Mouse (Mus musculus): ENCODE data around the gene Rin3. TPM values are rescaled to one million over a fixed set of nuclear protein-coding genes. Genes with fewer than 3 reads are reported as not detected.
A peak's percentile ranks its signal among the peaks of the same experiment; 100 is the strongest.

Rin3 gene
- polyA plus RNA-seq, 1 experiment from 2014 or later: 10.5 TPM

- Histone ChIP-seq H3K27ac (ENCODE audit: low read depth, low read length) (no peak overlapping the region), H3K4me1 (replicated peaks; ENCODE audit: control insufficient read depth, insufficient read depth, low read length) (peaks cover 6% of the 10 kb centered on the region), H3K9ac (ENCODE audit: low read depth, low read length) (0 out of 2 replicates have a peak overlapping the region, but pooled peaks have one; percentile 82), H3K27me3 (replicated peaks; ENCODE audit: control insufficient read depth, insufficient read depth, low read length) (no peaks in the 10 kb centered on the region), H3K4me2 (replicated peaks; ENCODE audit: low read depth) (peak overlapping the region; percentile 98), H3K9me3 (ENCODE audit: control insufficient read depth) (no peaks in the 10 kb centered on the region), H3K36me3 (ENCODE audit: control insufficient read depth, insufficient read depth) (no peaks in the 10 kb centered on the region), H3K4me3 (ENCODE audit: low read depth, low read length) (peak overlapping the region; percentile 67)
- no peak for ATAC-seq
- TF ChIP-seq CTCF (IDR thresholded peaks at IDR 0.05; ENCODE audit: low read depth): no peak
- 31% methylated on average over 9 of the region's 9 CpGs for WGBS
Measured at GRCm38 (mm10) chr12:102284267-102284610, 1.4 kb downstream of the Rin3 start.

GRCm38 (mm10) chr12:102284618-102285159, 1.8 kb downstream of the Rin3 start:
- TF ChIP-seq CTCF (IDR thresholded peaks at IDR 0.05; ENCODE audit: low read depth): no peak
- peak overlapping the region; percentile 98 for H3K4me2 ChIP-seq (replicated peaks; ENCODE audit: low read depth)
- H3K4me1 ChIP-seq (replicated peaks; ENCODE audit: control insufficient read depth, insufficient read depth, low read length): peaks cover 6% of the 10 kb centered on the region
- H3K4me3 ChIP-seq (ENCODE audit: low read depth, low read length): peak overlapping the region; percentile 67; the same call in 1 of the 2 replicates
- 38% methylated on average over 3 of the region's 3 CpGs for WGBS
- no peaks in the 10 kb centered on the region for H3K27me3 ChIP-seq (replicated peaks; ENCODE audit: control insufficient read depth, insufficient read depth, low read length)
- H3K27ac ChIP-seq (ENCODE audit: low read depth, low read length): no peak overlapping the region
- no peaks in the 10 kb centered on the region for H3K36me3 ChIP-seq (ENCODE audit: control insufficient read depth, insufficient read depth)
- no peak for ATAC-seq
- H3K9ac ChIP-seq (ENCODE audit: low read depth, low read length): 0 out of 2 replicates have a peak overlapping the region, but pooled peaks have one; percentile 82
- no peaks in the 10 kb centered on the region for H3K9me3 ChIP-seq (ENCODE audit: control insufficient read depth)

GRCm38 (mm10) chr12:102285318-102285717, 2.5 kb downstream of the Rin3 start:
- Histone ChIP-seq H3K27me3 (replicated peaks; ENCODE audit: control insufficient read depth, insufficient read depth, low read length) (no peaks in the 10 kb centered on the region), H3K27ac (ENCODE audit: low read depth, low read length) (no peak overlapping the region), H3K4me3 (ENCODE audit: low read depth, low read length) (no peak overlapping the region), H3K4me1 (replicated peaks; ENCODE audit: control insufficient read depth, insufficient read depth, low read length) (peaks cover 6% of the 10 kb centered on the region), H3K4me2 (replicated peaks; ENCODE audit: low read depth) (peak overlapping the region; percentile 98), H3K9me3 (ENCODE audit: control insufficient read depth) (no peaks in the 10 kb centered on the region), H3K36me3 (ENCODE audit: control insufficient read depth, insufficient read depth) (no peaks in the 10 kb centered on the region), H3K9ac (ENCODE audit: low read depth, low read length) (no peak overlapping the region)
- no peak for ATAC-seq
- WGBS: 78% methylated on average over 6 of the region's 6 CpGs
- TF ChIP-seq CTCF (IDR thresholded peaks at IDR 0.05; ENCODE audit: low read depth): no peak

- peaks cover 6% of the 10 kb centered on the region for H3K4me1 ChIP-seq (replicated peaks; ENCODE audit: control insufficient read depth, insufficient read depth, low read length)
- no peak for TF ChIP-seq CTCF (IDR thresholded peaks at IDR 0.05; ENCODE audit: low read depth)
- H3K36me3 ChIP-seq (ENCODE audit: control insufficient read depth, insufficient read depth): no peaks in the 10 kb centered on the region
- H3K4me3 ChIP-seq (ENCODE audit: low read depth, low read length): no peak overlapping the region
- no peak overlapping the region for H3K4me2 ChIP-seq (replicated peaks; ENCODE audit: low read depth)
- no peaks in the 10 kb centered on the region for H3K9me3 ChIP-seq (ENCODE audit: control insufficient read depth)
- H3K27me3 ChIP-seq (replicated peaks; ENCODE audit: control insufficient read depth, insufficient read depth, low read length): no peaks in the 10 kb centered on the region
- WGBS: 72% methylated on average over 5 of the region's 5 CpGs
- H3K9ac ChIP-seq (ENCODE audit: low read depth, low read length): no peak overlapping the region
- H3K27ac ChIP-seq (ENCODE audit: low read depth, low read length): no peak overlapping the region
- no peak for ATAC-seq
Measured at GRCm38 (mm10) chr12:102285779-102286178, 2.9 kb downstream of the Rin3 start.

GRCm38 (mm10) chr12:102286681-102287414, 4.0 kb downstream of the Rin3 start:
- no peaks in the 10 kb centered on the region for H3K9me3 ChIP-seq (ENCODE audit: control insufficient read depth)
- H3K4me2 ChIP-seq (replicated peaks; ENCODE audit: low read depth): no peak overlapping the region
- peaks cover 6% of the 10 kb centered on the region for H3K4me1 ChIP-seq (replicated peaks; ENCODE audit: control insufficient read depth, insufficient read depth, low read length)
- TF ChIP-seq CTCF (IDR thresholded peaks at IDR 0.05; ENCODE audit: low read depth): no peak
- WGBS: 52% methylated on average over 10 of the region's 10 CpGs
- no peak overlapping the region for H3K27ac ChIP-seq (ENCODE audit: low read depth, low read length)
- no peaks in the 10 kb centered on the region for H3K36me3 ChIP-seq (ENCODE audit: control insufficient read depth, insufficient read depth)
- H3K9ac ChIP-seq (ENCODE audit: low read depth, low read length): no peak overlapping the region
- no peaks in the 10 kb centered on the region for H3K27me3 ChIP-seq (replicated peaks; ENCODE audit: control insufficient read depth, insufficient read depth, low read length)
- no peak for ATAC-seq
- no peak overlapping the region for H3K4me3 ChIP-seq (ENCODE audit: low read depth, low read length)

- no peak overlapping the region for H3K4me2 ChIP-seq (replicated peaks; ENCODE audit: low read depth)
- peak overlapping the region; percentile 7; the same call in 1 of the 2 replicates for H3K27ac ChIP-seq (ENCODE audit: low read depth, low read length)
- no peak for TF ChIP-seq CTCF (IDR thresholded peaks at IDR 0.05; ENCODE audit: low read depth)
- no peaks in the 10 kb centered on the region for H3K27me3 ChIP-seq (replicated peaks; ENCODE audit: control insufficient read depth, insufficient read depth, low read length)
- peaks cover 6% of the 10 kb centered on the region for H3K4me1 ChIP-seq (replicated peaks; ENCODE audit: control insufficient read depth, insufficient read depth, low read length)
- no peaks in the 10 kb centered on the region for H3K9me3 ChIP-seq (ENCODE audit: control insufficient read depth)
- H3K4me3 ChIP-seq (ENCODE audit: low read depth, low read length): no peak overlapping the region
- H3K36me3 ChIP-seq (ENCODE audit: control insufficient read depth, insufficient read depth): no peaks in the 10 kb centered on the region; the same call in 1 of the 2 replicates
- no peak for ATAC-seq
- WGBS: 47% methylated on average over 6 of the region's 6 CpGs
- no peak overlapping the region for H3K9ac ChIP-seq (ENCODE audit: low read depth, low read length)
Measured at GRCm38 (mm10) chr12:102287904-102288602, 5.2 kb downstream of the Rin3 start.
